Mouse (Mus musculus): ENCODE results near the gene Arhgap21.

Arhgap21 gene

DNA sequence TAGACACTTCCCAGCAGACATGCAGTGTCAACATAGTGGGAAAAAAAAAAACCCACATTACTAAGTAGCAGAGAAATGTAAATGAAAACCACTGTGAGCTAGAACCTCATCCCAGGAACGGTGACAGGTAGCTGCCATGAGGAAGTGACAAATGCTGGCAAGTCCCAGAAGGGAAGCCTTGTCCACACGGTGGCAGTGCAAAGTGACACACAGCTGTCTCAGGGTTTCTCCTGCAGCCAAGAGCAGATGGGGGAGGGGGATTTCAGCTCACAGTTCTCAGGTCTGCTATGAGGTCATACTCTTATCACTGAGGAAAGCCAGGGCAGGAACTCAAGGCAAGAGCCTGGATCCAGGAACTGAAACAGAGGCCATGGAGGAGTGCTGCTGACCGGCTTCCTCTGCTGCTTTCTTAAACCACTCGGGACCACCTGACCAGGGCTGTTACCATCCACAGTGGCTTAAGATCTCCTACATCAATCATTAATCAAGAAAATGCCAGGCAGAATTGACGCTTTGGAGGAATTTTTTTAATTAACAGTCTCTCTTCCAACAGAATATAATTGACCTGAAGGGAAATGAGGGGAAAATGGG, 74.5 kb downstream of the Arhgap21 start:
- DNase-seq: peak; percentile 65

DNA sequence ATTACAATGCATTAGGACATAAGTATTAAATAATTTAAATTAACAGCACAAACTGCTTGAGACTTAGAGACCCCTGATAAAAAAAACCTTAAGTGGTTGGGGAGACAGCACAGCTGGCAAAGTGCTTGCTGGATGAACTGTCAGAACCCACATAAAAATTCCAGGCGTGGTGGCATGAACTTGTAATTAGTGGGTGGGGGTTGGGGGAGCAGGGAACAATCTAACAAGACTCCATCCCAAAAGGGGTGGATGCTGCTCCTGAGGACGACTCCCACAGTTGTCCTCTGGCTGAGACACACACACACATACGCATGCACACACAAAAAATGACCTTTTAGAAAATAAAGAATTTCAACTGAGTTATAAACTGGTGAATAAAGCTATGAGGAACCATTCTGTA, 79.9 kb downstream of the Arhgap21 start:
- DNase-seq: no peak

DNA sequence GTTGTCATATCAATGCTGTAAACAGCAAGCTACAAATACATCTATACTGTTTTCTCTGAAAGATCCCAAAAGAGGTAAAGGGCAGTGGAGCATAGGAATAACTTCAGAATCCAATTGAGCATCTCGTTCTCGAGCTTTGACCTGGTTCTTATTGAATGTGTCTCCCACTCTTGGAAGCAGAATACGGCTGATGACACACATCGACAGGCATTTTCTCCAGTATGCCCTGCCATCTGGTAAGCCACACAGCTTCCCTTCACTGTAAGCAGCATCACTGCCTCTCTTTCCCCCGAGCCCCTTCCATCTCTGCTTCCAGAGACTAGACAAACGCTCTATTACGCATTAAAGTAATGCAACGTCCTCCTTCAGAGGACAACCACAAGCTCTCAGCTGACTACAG, 85.4 kb downstream of the Arhgap21 start:
- no peak for DNase-seq

DNA sequence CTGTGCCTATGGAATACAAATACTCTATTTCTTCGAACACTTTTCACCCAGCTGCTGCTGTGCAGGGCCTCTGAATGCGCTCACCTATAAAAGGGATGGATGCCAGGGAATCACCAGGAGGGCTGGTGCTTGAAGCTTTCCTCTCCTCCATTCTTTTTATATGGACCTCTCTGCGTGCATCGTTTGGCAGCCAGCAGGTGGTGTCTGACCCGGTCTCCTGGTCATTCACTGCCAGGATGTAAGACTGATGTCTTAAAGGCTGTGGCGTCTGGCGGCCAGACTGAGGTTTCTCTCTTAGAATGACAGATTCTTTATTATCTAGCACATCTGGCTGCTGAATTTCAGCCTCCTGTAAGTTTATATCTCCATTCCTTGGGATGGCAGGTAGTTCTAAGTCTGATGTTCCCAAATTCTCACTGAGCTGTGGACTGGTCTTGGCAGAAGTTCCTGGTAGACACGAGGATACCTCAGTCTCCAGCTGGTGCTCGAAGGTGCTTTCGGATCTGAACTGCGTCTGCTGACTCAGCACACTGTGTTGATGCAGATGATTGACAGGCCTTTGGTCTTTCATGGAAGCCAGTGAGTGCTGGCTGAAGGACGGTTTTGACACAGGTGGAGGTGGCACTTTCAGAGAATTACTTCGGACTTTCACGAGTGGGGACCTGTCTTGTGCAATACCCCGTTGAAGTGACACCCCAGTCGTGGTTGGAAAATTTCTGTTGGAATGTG, 88.6 kb downstream of the Arhgap21 start:
- no peak for DNase-seq

DNA sequence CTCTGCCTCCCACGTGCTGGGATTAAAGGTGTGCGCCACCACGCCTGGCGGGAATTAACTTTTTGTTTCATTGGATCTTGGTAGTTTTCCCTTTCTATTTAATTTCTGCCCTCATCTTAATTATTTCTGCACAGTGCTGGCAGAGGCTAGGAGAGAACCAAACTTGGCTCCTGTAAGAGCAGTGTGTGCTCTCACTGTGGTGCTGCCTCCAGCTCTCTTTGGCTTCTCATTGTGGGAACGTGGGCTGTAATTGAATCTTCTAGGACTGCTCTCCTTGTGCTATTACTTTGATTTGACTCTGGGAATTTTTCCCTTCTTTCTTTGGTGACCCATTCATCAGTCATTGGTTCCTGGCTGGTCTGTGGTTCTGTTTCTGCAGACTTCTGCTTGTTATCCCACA, 94.1 kb downstream of the Arhgap21 start:
- DNase-seq: no peak

DNA sequence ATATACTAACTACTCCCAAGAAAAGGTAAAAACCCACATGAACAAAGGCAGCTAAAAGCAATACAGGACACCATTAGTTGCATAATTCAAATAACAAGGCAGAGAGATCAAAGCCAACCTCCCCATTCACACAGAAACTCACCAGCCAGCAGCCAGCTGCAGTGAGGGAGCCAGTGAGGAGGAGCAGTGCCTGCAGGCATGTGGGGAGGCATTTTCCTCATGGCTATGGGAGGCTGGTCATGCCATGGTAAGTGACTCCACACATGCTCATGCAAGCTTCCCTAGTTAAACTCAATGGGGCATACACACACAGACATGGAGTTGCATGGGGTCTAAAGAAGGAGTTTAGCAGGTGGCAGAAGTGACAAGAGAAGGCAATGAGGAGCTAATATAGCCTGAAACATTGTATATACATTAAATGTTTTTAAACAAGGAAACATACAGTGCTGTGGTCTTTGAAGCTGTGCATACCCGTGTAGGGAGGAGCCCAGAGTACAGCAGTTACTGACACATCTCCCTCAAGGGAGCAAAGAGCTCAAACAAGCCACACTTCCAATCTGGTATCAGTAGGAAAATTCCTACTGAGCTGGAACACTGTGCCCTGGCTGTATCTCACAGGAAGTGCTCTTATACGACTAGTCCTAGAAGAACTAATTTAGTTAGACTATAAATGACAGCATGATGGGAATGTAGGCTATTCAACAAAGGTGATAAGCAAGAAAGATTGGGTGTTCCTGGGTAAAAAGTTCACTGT, 99.3 kb downstream of the Arhgap21 start:
- DNase-seq: no peak

DNA sequence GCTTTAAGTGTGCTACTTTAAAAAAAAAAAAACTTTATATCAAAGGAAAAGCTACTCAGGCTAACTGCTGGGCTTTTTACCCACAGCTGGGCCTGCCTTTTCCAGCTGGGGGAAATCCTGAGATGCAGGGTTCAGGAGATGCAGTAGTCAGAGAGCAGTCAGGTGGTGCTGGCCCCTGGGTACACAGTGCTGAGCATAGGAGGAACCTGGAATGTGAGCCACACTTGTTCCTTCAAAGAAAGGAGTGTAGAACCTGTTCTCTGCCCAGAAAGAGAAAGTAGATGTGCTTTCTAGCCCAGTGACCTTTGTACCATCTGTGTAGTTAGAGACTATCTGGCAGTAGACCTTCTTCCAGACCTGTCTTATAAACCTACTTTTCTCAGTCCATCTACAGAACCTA, 100.6 kb downstream of the Arhgap21 start:
- DNase-seq: no peak

DNA sequence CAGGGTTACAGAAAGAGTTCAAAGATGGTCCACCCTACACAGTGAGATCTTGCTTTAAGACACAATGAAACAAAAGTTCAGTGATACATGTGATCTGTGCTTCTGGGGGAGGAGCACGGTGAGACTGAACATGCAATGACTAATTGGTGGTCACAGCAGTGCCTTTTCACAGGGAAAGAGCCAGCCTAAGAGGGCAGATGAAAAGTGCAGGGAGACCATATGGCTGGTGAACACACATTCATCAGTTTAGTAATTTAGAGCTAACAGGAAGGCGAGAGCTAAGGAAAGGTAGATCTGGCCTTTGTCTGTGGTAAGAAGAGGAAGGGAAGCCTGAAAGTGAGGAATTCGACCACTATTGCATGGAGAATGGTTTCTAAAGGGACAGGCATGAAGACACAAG, 102.9 kb downstream of the Arhgap21 start:
- DNase-seq: no peak

DNA sequence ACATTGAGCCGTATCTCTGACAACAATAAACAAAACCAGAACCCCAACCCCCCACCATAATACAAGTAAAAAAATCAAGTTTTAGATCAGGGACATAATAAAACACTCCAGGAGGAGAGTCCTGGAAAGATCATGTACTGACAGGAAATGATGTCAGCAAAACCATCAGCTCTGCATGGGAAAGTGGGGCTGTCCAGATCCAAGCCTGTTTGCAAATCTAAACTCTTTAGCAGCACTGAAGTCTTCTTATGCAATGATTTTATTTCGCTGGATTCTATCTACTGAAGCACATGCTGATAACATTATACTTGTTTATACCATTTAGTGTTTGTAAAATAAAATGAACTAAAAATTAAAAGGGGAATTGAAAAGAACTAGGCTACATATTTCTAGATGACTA, 104.1 kb downstream of the Arhgap21 start:
- no peak for DNase-seq

DNA sequence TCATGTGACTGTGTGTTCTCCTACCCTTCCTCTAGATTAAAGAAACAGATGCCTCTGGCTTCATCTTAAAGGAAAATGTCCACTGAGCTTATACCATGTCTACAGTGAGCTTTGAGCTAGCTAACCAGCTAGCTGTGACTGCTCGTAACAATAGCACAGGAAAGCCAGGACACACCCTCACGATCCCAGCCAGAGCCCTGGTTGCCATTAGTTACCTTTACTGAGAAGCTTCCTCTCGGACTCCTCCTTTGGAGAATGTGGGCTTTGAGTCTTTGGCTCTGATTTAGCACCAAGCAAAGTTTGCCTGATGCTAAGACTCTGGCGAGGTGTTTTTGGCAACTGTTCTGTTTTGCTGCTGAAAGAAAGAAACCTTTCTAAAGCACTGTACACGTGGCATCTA, 107.9 kb downstream of the Arhgap21 start:
- no peak for DNase-seq

DNA sequence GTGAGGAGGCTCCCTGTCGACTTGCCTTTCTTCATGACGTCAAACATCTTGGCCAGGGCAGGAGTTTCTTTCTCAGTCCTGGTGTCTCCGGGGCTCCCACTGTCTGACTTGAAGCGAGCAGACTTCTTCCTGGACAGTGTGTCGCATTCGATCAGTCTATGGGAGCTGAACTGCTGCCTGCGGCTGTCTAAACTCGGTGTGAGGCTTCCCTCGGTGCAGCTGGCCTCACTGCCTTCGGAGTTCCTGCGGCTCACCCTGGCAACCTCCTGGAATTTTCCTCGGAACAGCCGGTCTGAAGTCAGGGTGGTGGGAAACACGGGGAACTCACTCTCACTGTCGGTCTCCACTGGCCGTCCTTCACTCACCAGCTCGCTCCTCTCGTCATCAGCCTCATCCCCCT, 119.3 kb downstream of the Arhgap21 start:
- peak; percentile 32 for DNase-seq

DNA sequence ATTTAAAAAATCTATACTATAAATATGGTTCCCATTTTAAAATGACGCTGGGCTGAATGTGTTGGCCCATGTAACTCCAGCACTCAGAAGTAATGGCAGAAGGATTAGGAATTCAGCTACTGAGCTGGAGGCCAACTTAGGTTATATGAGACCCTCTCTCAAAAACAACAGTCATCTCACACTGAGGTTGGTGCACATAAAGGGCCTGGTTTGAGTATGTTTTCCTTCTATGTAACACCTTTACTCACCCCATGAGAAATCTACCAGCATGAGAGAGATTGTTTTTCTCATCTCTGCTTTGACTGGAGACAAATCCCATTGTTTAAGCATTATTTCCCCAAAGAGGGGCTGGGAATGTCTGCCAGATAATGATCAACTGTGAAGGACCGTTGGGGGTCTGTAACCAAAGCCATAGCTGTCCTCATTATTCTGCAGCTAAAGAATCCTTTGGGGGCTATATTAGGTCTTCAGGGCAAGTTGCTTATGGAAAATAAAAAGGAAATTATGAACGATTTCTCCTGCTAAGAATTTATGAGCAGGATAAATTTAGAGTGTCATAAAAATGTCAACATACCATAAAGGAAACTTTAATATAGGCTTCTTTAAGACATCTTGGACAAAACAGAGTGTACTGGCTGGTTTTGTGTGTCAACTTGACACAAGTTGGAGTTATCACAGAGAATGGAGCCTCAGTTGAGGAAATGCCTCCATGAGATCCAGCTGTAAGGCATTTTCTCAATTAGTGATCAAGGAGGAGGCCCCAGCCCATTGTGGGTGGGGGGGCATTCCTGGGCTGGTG, 136.9 kb downstream of the Arhgap21 start:
- DNase-seq: no peak

DNA sequence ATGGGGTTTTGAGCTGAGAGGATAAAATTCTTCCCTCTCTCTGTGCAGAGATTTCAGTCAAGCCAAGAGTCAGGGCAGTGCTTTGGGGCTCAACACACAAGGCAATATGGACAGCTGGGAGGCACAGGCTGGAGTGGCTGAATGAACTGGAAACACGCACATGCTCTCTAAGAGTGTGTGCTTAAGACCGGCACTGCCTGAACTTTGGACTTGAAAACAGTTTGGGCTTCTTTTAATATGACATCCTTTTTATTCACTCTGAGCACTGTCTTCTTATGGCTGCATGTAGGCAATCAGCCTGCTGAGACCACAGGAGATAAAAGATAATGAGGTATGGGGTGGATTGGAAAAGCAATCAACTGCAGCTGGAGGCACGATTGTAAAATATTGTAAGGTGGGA, 137.8 kb downstream of the Arhgap21 start:
- no peak for DNase-seq

DNA sequence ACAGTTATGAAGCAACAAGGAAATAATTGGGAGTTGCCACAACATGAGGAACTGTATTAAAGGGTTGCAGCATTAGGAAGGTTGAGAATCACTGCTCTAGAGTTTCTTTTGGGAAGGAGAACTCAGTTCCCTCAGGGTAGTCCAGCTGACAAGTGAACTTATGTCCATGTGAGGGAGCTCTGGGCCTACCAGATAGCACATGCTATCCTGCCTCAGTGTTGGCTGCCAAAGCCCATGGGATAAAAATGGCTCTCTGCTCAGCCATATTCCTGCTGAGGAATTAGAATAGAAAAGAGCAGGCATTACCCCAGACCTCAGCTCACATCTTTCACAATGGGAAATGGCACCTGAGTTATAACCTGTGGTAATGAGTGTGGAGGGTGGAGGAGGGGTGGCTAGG, 142.4 kb downstream of the Arhgap21 start:
- DNase-seq: no peak

DNA sequence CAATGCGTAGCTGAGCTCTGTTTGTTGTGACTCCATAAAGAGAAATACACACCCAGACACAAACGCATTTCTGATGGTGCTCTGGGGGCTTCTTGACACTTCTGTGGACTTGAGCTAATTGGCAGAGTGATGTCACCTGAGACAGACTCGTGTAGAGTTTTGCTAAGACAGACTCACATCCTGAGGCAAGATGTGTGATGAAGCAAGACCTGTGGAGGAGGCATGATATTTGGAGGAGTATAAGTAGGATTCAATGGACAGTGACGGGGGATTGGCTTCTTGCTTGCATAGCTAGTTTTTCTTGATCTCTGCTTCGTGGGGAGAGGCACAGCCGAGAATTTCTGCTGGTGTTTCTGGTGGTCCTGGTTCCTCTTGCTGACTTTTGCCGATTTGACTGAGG, 150.5 kb downstream of the Arhgap21 start:
- no peak for DNase-seq

DNA sequence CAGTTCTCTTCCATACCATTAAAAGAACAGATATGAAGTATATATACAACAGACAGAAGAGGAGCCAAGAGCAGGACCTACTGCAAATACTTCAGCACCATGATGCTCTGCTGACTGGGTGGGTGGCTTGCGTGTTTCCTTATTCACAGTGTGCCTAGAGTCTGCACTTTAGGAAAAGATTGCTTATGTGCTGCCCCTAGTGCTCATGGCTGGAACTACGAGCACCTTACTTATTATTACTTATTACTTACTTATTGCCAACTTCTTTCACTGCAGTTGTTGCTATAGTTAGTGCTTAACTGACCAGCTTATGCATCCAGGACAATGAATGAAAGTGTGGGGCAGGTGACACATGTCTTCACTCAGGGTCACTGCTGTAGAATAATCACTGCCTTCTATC, 154.7 kb downstream of the Arhgap21 start:
- DNase-seq: no peak

DNA sequence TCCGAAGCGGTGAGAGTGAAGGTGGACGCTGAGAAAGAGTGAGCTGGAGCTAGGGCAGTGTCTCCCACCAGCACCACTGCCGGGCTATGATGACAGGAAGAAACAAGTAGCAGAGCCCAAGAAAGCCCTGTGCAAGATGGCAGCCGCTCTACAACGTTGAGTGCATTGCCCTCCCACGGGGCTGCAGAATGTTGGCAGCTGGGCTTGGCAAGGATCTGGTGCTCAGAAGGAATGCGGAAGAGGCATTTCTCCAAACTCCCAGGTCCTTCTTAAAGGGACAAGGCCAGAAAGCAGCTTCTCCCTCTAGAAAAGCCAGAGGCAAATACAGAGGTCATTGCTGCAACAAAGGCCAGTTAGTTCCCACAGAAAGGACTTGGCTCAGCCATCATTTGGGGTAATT, 157.2 kb downstream of the Arhgap21 start:
- DNase-seq: peak; percentile 7

DNA sequence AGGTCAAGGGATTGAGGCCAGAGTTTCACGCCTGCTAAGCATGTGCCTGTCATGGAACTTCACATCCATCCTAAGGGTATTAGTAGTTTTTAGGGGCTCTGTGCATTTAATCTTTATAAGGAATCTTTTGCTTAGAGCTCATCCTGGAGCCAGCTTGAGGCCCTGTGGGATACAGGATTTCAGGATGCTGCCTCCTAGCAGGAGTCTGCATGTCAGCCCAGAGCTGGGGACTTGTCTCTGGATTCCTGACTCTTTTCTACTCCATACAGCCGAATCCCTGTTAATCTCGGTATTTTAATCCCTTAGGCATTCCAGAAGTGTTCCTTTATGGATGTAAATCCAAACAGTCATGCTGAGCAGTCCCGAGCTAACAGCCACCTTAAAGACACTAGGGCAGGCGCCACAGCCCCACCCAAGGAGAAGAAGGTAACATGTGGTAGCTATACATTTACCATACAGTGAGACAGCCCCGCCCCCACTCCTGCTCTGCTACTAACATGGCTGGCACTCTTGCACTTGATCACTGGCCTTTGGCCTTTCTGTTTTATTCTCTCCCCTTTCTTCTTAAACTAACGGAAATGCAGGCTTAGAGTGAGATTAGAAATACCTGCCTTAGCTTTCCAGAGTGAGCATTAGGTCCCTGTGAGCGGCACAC, 167.3 kb downstream of the Arhgap21 start:
- peak; percentile 45 for DNase-seq
